Comparison of ENCODE assay signal across 8 mouse cellular contexts in genomic region chr3:109732327-109733182, GRCm38 (mm10).
DNase-seq lines count a peak whose midpoint lies in the region; ATAC-seq and TF ChIP-seq lines count a peak whose summit lies in the region.

No protein-coding gene starts in this region.

- peak; percentile 73 for DNase-seq in lung, embryonic 14.5 days
- DNase-seq in lung, postnatal 4 days, result no peak
- peak; percentile 95 for DNase-seq in brain, embryonic 14.5 days (ENCODE audit: low read depth)
- peak; percentile 66 for DNase-seq in forebrain, embryonic 11.5 days (ENCODE audit: low spot score)
- DNase-seq in gastrocnemius, postnatal 10 days, result no peak
- no peak for DNase-seq in T-cell, adult 2 months (ENCODE audit: low spot score)

- no peaks in the 10 kb centered on the region for H3K36me3 ChIP-seq in lung, embryonic 14.5 days (ENCODE audit: insufficient read depth)
- no peaks in the 10 kb centered on the region for H3K36me3 ChIP-seq in forebrain, embryonic 11.5 days (ENCODE audit: control insufficient read depth, insufficient read depth, low read length)
- H3K36me3 ChIP-seq in kidney, embryonic 14.5 days (ENCODE audit: control insufficient read depth, insufficient read depth, low read length), result no peaks in the 10 kb centered on the region
- H3K36me3 ChIP-seq in midbrain, embryonic 16.5 days (ENCODE audit: control insufficient read depth, insufficient read depth, low read length), result no peaks in the 10 kb centered on the region

- no peaks in the 10 kb centered on the region for H3K9me3 ChIP-seq in lung, embryonic 14.5 days (ENCODE audit: low read depth, low read length)
- no peaks in the 10 kb centered on the region for H3K9me3 ChIP-seq in forebrain, embryonic 11.5 days (ENCODE audit: control insufficient read depth, low read length)
- no peaks in the 10 kb centered on the region; the same call in 1 of the 2 replicates for H3K9me3 ChIP-seq in kidney, embryonic 14.5 days (ENCODE audit: control insufficient read depth, low read length)
- no peaks in the 10 kb centered on the region for H3K9me3 ChIP-seq in midbrain, embryonic 16.5 days (replicated peaks; ENCODE audit: control insufficient read depth, low read length, poor library complexity, severe bottlenecking)

- 43% methylated on average over 10 of the region's 10 CpGs for WGBS in lung, embryonic 14.5 days
- 55% methylated on average over 10 of the region's 10 CpGs for WGBS in forebrain, embryonic 11.5 days
- 55% methylated on average over 10 of the region's 10 CpGs for WGBS in kidney, embryonic 14.5 days
- WGBS in midbrain, embryonic 16.5 days, result 36% methylated on average over 10 of the region's 10 CpGs

- peak; percentile 90 for ATAC-seq in lung, embryonic 14.5 days (ENCODE audit: insufficient read depth)
- peak; percentile 85 for ATAC-seq in forebrain, embryonic 11.5 days (replicated peaks; ENCODE audit: low FRiP score)
- ATAC-seq in kidney, embryonic 14.5 days (ENCODE audit: low FRiP score, low TSS enrichment), result peak; percentile 89; the same call in 1 of the 2 replicates
- ATAC-seq in midbrain, embryonic 16.5 days, result peak; percentile 94

- H3K9ac ChIP-seq in lung, embryonic 14.5 days, result no peak overlapping the region
- no peak overlapping the region for H3K9ac ChIP-seq in forebrain, embryonic 11.5 days (ENCODE audit: low read length)
- H3K9ac ChIP-seq in kidney, embryonic 14.5 days (ENCODE audit: low read depth, low read length), result no peak overlapping the region
- no peak overlapping the region for H3K9ac ChIP-seq in midbrain, embryonic 16.5 days (ENCODE audit: low read depth, low read length)

- H3K4me2 ChIP-seq in lung, embryonic 14.5 days, result no peak overlapping the region
- H3K4me2 ChIP-seq in forebrain, embryonic 11.5 days (ENCODE audit: low read depth, low read length, severe bottlenecking), result no peak overlapping the region
- H3K4me2 ChIP-seq in kidney, embryonic 14.5 days (replicated peaks; ENCODE audit: low read depth, low read length), result no peak overlapping the region
- H3K4me2 ChIP-seq in midbrain, embryonic 16.5 days (ENCODE audit: low read length), result no peak overlapping the region

- no peaks in the 10 kb centered on the region for H3K27me3 ChIP-seq in lung, embryonic 14.5 days (ENCODE audit: insufficient read depth, low read length)
- H3K27me3 ChIP-seq in forebrain, embryonic 11.5 days (ENCODE audit: control insufficient read depth, insufficient read depth, low read length), result no peaks in the 10 kb centered on the region
- no peaks in the 10 kb centered on the region for H3K27me3 ChIP-seq in kidney, embryonic 14.5 days (ENCODE audit: control insufficient read depth, insufficient read depth, low read length)
- H3K27me3 ChIP-seq in midbrain, embryonic 16.5 days (ENCODE audit: control insufficient read depth, insufficient read depth, low read depth, low read length), result no peaks in the 10 kb centered on the region

- peak; percentile 79 for TF ChIP-seq CTCF in lung, embryonic 14.5 days (IDR thresholded peaks at IDR 0.05; ENCODE audit: low read depth)
- TF ChIP-seq CTCF in brain, embryonic 14.5 days (IDR thresholded peaks at IDR 0.05; ENCODE audit: borderline replicate concordance, extremely low read depth, insufficient read depth, insufficient read length), result peak; percentile 76; the same call in 1 of the 2 replicates

- H3K27ac ChIP-seq in lung, embryonic 14.5 days (ENCODE audit: low read depth), result no peak overlapping the region
- H3K27ac ChIP-seq in forebrain, embryonic 11.5 days (ENCODE audit: low read depth, low read length), result peak overlapping the region; percentile 14; the same call in 1 of the 2 replicates
- H3K27ac ChIP-seq in kidney, embryonic 14.5 days (ENCODE audit: low read depth, low read length), result no peak overlapping the region
- peak overlapping the region; percentile 44; the same call in 1 of the 2 replicates for H3K27ac ChIP-seq in midbrain, embryonic 16.5 days (ENCODE audit: low read length)

- no peak overlapping the region for H3K4me3 ChIP-seq in lung, embryonic 14.5 days (ENCODE audit: low read depth, low read length)
- H3K4me3 ChIP-seq in forebrain, embryonic 11.5 days (ENCODE audit: low read depth, low read length), result no peak overlapping the region
- H3K4me3 ChIP-seq in kidney, embryonic 14.5 days (ENCODE audit: low read length), result no peak overlapping the region
- no peak overlapping the region for H3K4me3 ChIP-seq in midbrain, embryonic 16.5 days (ENCODE audit: low read depth, low read length)

- no peak for TF ChIP-seq POLR2A in brain, embryonic 14.5 days (IDR thresholded peaks at IDR 0.05; ENCODE audit: borderline replicate concordance, extremely low read depth, insufficient read depth, insufficient read length, poor library complexity, severe bottlenecking)

- H3K4me1 ChIP-seq in lung, embryonic 14.5 days (ENCODE audit: insufficient read depth), result no peaks in the 10 kb centered on the region
- peaks cover 4% of the 10 kb centered on the region; the same call in 1 of the 2 replicates for H3K4me1 ChIP-seq in forebrain, embryonic 11.5 days (replicated peaks; ENCODE audit: control insufficient read depth, insufficient read depth, low read length)
- H3K4me1 ChIP-seq in kidney, embryonic 14.5 days (ENCODE audit: control insufficient read depth, insufficient read depth, low read length), result no peaks in the 10 kb centered on the region
- peaks cover 8% of the 10 kb centered on the region for H3K4me1 ChIP-seq in midbrain, embryonic 16.5 days (ENCODE audit: control insufficient read depth, insufficient read depth, low read length)

Comparison
In these comparisons a context has a peak if more than half of its experiments do, and no peak if none do; other contexts are left out.
1. DNase-seq: peak in lung, embryonic 14.5 days (single experiment), brain, embryonic 14.5 days (single experiment) and forebrain, embryonic 11.5 days (single experiment); none in lung, postnatal 4 days (0 of 2), gastrocnemius, postnatal 10 days (single experiment) and T-cell, adult 2 months (single experiment).
2. H3K27ac ChIP-seq: peak in forebrain, embryonic 11.5 days (single experiment) and midbrain, embryonic 16.5 days (single experiment); none in lung, embryonic 14.5 days (single experiment) and kidney, embryonic 14.5 days (single experiment).
3. Peak in every context shown above with its lines, with median percentiles within 50 percentile points of each other: ATAC-seq.